Mouse (Mus musculus) CH12.LX (cell line): ENCODE measurements at regions not wholly inside any gene's neighbourhood (a gene's known extent, or its start where the extent isn't known, plus 50 kb on each side); places are given as distances from the start of the nearest gene placed in this dataset.

ENCODE experiments used
- BHLHE40 ChIP-seq: IDR thresholded peaks from 2 replicates; pipeline ENCODE4 v1.6.1; 2011; ENCODE audit warnings: mild to moderate bottlenecking, low read depth, low read length, improper control_type of control experiment
- CHD1 ChIP-seq: IDR thresholded peaks from 2 replicates; pipeline ENCODE4 v1.6.1; 2012; ENCODE audit warnings: low read depth, low read length, improper control_type of control experiment, inconsistent platforms
- CTCF ChIP-seq, 2 experiments: IDR thresholded peaks in 1 of 2; conservative IDR thresholded peaks in 1 of 2; 2 replicates each; pipeline ENCODE4 v1.5.1; 2011 to 2012; ENCODE audit warnings: low read depth in 2 of 2, low read length in 2 of 2, improper control_type of control experiment in 1 of 2, inconsistent platforms in 1 of 2, mild to moderate bottlenecking in 1 of 2, moderate library complexity in 1 of 2
- EP300 ChIP-seq: IDR thresholded peaks from 2 replicates; pipeline ENCODE4 v1.6.1; 2011; ENCODE audit warnings: low read length, improper control_type of control experiment
- HCFC1 ChIP-seq: IDR thresholded peaks from 2 replicates; pipeline ENCODE4 v1.6.1; 2012; ENCODE audit warnings: low read depth, mild to moderate bottlenecking, inconsistent platforms, low read length, improper control_type of control experiment
- MAFK ChIP-seq: IDR thresholded peaks from 2 replicates; pipeline ENCODE4 v1.6.1; 2011; ENCODE audit warnings: low read length, improper control_type of control experiment; ENCODE audit not compliant: insufficient replicate concordance
- MAX ChIP-seq: IDR thresholded peaks from 2 replicates; pipeline ENCODE4 v1.6.1; 2011; ENCODE audit warnings: low read length, improper control_type of control experiment
- NRF1 ChIP-seq: IDR thresholded peaks from 2 replicates; pipeline ENCODE4 v1.6.1; 2014; ENCODE audit warnings: low read depth, mild to moderate bottlenecking, inconsistent platforms, low read length, improper control_type of control experiment, moderate library complexity
- POLR2A ChIP-seq: IDR thresholded peaks from 2 replicates; pipeline ENCODE4 v1.6.1; 2011; ENCODE audit warnings: low read depth, mild to moderate bottlenecking, improper control_type of control experiment, low read length

GRCm38 (mm10) chr13:52013182-52013581, 166.7 kb downstream of the Gadd45g start:
- TF ChIP-seq CTCF (conservative IDR thresholded peaks at IDR 0.05 in 1 of 2, IDR thresholded peaks at IDR 0.05 in 1 of 2; ENCODE audit: low read depth in 2 of 2, low read length in 2 of 2): no peak
- TF ChIP-seq POLR2A: no peak
- no peak for TF ChIP-seq NRF1
- TF ChIP-seq EP300: no peak
- TF ChIP-seq MAX: no peak
- no peak for TF ChIP-seq HCFC1
- TF ChIP-seq CHD1: no peak
- no peak for TF ChIP-seq MAFK
- no peak for TF ChIP-seq BHLHE40
